In the genomic region with DNA sequence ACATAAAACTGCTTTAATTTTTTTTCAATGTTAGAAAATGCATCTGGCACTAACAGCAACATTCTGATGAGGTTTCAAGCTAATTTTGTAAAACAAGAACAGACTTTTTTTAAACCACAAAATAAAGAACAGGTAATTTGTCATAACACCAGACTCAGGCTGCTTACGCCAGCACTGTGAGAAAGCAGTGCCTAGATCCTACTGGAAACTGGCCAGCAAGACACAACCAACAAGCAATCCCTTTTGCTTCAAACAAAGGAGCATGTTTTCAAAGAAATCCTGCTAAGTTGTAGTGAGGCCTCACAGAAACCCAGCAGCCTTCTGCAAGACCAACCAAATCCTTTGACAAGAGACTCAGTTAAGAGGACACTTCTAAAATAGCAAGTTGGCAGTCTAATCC, we compare ENCODE assay signal across 14 mouse cellular contexts.
DNase-seq lines count a peak whose midpoint lies in the region; ATAC-seq and TF ChIP-seq lines count a peak whose summit lies in the region.
"Had no signal": no experiment of that assay in that cellular context is flagged by ENCODE, and none has a peak within 500 bp of the region (broad histone marks: within the 10 kb centered on the region; RNA-seq: fewer than 3 reads in every experiment).

No protein-coding gene starts in this region.

- peak; percentile 39; the same call in 1 of the 2 replicates for ATAC-seq in frontal cortex, adult (ENCODE audit: low TSS enrichment)

- H3K4me3 ChIP-seq in layer of hippocampus, adult 2 months: no peak overlapping the region
- H3K4me3 ChIP-seq: limb, embryonic 13.5 days had no signal

- peak overlapping the region; percentile 32; the same call in 1 of the 2 replicates for H3K27ac ChIP-seq in layer of hippocampus, adult 2 months
- H3K27ac ChIP-seq: limb, embryonic 13.5 days had no signal

- no peak for TF ChIP-seq CTCF in layer of hippocampus, adult 2 months (conservative IDR thresholded peaks at IDR 0.05)

- no peak for DNase-seq in frontal cortex, postnatal 25 days (ENCODE audit: low spot score in 2 of 2)
- DNase-seq in layer of hippocampus, adult 2 months (ENCODE audit: low spot score in 2 of 2): no peak
- DNase-seq in layer of hippocampus, adult 11-12 months (ENCODE audit: low spot score): no peak
- peak; percentile 50 to 54 for DNase-seq in right cerebral cortex, postnatal 10 days (ENCODE audit: low spot score in 2 of 2)
- no peak for DNase-seq in right cerebral cortex, adult 2 months (ENCODE audit: low spot score in 2 of 2)
- no peak for DNase-seq in yolk sac, embryonic 10.5 days (ENCODE audit: low spot score)
- no peak for DNase-seq in urinary bladder, postnatal 36 days (ENCODE audit: low spot score in 2 of 2)
- DNase-seq: B cell, adult 2 months; cerebellum, adult 18-20 months; gastrocnemius, postnatal 36 days; heart, postnatal 36 days; lung, adult 18-20 months had no signal

Comparison
In these comparisons a context has a peak if more than half of its experiments do, and no peak if none do; other contexts are left out.
1. DNase-seq: peak in right cerebral cortex, postnatal 10 days (2 of 2); none in frontal cortex, postnatal 25 days (0 of 2), layer of hippocampus, adult 2 months (0 of 2), layer of hippocampus, adult 11-12 months (single experiment), right cerebral cortex, adult 2 months (0 of 2), yolk sac, embryonic 10.5 days (single experiment) and urinary bladder, postnatal 36 days (0 of 2).